Mouse (Mus musculus): ENCODE results near the gene Celsr2.

Gene Celsr2

DNA sequence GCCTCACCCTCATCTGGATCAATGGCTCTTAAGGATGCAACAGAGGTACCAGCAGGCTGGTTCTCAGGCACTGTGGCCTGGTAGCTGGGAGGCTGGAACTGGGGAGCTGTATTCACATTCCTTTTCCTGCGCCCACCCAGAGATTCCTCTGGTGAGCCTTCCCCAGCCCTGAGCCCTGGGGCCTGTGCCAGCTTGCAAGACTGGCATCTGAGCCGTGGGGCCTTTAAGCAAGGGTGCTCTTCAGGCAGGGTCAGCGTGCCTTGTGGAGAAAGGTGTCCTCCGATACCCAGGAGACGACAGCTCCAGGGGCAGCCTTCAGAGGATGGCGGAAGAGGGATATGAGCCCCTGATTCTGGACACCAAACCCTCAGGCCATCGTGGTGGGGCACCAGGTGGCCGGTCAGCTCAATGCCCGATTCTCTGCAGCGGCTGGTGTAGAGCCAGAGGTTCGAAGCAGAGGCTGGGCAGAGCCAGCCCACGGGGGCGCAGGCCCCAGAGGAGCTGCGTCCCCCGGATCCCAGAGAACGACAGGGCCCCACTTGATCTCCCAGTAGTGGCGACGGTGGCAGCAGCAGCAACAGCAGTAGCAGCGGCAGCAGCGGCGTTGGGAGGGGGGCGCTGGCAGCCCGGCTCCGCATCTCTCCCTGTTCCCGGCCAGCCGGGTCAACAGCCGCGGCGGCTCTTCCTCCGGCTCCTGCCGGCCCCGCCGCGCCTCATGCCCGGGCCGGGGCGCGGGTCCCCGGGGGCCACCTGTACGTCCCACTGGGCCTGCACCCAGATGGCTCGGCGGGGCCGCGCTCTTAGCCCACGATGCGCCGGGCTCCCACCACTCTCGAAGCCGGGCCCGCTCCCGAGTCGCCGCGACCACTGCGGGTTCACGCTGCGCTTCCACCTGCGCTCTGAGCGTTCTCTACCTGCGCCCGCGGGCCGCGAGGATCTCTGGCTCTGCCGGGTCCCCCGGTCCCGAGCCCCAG lies at the start of gene Celsr2:
Celsr2 (minus strand) TSS at position 696 of the 974 bp plus-strand sequence.
- no peak for DNase-seq (ENCODE audit: low spot score in 2 of 2)

DNA sequence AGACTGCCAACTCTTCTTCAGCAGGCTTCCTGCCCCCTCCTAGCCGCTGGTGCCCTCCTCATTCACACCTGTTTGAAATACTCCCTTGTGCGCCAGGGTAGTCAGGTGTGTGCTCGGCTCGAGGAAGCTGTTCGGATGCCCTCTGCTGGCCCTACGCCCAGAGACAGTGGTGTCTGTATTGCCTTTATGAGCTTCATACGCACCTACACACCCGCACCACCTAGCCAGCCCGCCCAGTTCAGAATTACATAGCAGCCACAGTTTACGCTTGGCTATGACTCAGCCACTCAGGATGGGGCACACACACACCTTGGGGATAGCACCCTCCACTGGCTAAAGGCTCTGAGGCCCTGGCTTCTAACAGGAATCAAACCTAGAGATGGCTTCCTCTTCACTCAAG lies 43.5 kb upstream of the Celsr2 start:
- DNase-seq (ENCODE audit: low spot score in 2 of 2): no peak

DNA sequence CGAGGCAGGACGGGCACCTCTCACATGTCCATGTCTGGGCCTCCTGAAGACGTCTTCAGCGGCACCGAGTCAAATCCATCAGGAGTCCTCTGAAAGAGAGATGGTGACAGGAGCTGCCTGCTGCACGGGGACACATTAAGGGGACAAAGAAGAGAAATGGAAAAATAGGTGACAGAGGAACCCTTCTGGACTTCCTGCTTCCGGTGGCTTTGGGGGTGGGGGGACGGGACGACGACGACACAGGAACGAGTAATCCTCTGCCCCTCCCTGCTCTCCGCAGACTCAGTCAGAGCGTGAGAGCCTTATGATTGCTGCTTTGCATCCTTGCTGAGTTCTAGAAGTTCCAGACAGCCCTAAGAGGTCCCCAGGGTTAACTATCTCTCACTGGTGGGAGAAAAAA lies 43.0 kb upstream of the Celsr2 start:
- DNase-seq (ENCODE audit: low spot score in 2 of 2): no peak

DNA sequence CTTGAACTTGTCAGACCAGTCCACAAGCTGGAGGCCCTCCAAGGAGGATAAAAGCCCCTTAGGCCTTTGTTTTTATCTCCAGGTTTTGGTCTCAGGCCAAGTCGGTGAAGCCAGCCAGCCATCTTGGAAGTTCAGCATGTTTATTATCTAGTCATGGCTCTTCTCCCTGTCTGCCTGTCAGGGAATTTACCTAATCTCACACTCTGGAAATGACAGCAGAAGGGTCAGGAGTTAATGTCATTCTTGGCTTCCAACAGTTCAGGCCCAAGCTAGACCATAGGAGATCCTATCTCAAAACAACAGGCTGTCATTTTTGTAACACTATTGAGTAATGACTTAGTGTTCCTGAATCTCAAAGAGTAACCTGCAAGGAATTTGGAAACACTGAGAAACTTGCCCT lies 38.8 kb upstream of the Celsr2 start:
- no peak for DNase-seq (ENCODE audit: low spot score in 2 of 2)

DNA sequence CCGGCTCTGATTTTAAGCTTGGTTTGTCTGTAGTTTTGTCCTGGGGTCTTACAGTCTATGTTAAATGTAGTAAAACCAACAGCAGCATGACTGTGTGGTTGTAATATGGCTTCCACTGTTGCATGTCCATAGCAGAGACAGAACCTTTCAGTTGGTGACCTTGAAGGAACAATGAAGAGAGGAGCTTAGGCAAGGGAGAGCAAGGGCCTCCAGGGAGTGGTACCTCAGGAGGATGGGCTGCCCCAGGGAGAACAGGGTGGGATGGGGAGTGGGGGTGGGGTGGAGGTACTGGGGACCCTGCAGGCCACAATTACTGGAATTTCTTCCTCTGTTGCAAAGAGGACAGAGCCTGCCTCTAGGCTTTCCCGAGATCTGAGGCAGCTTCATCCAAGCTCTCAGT lies 36.6 kb upstream of the Celsr2 start:
- no peak for DNase-seq (ENCODE audit: low spot score in 2 of 2)

DNA sequence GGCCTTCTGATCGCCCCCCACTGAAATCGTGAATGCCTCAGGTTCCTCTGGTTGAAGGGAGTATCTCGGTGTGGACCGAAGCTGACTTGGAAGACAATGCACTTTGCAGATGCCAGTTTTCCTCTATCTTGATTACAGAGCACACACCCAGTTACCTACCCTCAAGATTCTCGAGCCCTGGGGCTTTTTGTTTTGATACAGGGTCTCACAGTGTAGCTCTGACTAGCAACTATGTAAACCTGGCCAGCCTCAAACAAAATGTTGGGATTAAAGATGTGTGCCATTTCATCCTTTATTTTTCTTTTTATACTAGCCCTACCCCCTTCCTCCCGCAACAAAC lies 30.0 kb upstream of the Celsr2 start:
- no peak for DNase-seq (ENCODE audit: low spot score in 2 of 2)

DNA sequence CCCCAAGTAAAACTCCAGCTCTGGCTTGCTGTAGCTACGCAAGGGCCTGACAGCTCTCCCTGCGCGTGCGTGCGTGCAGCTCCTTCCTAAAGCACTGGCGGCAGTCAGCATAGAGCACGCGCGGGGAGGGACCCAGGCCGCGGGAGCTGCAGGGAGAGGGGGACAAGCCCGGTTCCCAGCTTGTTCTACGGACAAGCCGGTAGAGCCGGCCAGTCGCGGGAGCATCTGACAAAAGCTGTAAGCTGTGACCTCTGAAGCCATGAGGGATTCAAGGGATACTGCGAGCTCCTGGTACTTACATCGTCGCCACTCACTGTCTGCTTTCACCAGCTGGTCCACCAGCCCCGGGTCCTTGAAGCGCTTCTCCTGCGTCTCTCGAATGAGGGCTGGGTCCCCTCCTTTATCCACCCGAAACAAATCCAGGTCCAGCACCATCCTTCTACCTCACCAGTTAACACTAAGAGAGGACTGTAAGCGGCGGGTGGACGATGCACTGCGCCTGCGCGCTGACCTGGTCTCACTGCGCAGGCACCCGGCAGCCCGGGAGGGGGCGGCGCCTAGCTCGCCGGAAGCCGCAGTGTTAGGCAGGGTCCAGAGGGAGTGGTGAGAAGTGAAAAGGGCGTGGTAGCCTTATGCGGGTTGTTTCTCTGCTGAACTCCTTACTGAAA lies 29.5 kb upstream of the Celsr2 start, which contains the start of gene Sars:
Sars (minus strand) TSS at position 512 of the 668 bp plus-strand sequence.
- peak; percentile 74 to 84 for DNase-seq (ENCODE audit: low spot score in 2 of 2)

DNA sequence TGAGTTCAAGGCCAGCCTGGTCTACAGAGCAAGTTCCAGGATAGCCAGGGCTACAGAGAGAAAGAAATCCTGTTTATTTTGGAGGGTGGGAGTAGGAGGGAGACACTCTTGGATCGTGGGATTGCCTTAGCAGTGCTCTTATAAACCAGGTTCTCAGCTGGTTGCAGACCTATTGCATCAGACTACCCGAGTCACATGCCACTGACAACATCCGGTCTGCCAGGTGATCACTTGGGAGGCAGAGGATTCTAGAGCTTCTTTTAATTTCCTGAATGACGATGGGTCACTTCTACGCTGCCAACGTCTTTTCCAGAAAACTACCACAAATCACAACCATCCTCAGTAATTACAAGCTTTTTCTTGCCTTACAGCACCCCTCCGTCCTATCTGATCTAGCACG lies 28.7 kb upstream of the Celsr2 start:
- no peak for DNase-seq (ENCODE audit: low spot score in 2 of 2)

DNA sequence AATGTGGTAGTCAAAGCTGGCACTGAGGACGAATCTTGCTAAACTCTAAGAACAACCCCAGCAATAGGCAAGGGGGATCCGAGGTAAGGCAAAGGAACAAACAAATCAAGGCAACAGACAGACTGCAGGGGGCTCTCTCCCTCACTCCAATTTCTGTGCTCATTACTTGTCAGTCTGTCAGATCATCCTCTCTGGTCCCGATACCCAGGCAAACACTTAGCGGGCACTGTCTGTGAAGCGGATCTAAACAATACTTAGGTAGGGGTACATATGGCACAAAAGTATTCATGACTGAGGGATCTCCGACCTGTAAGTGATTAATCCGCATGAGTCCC lies 21.0 kb upstream of the Celsr2 start:
- DNase-seq (ENCODE audit: low spot score in 2 of 2): no peak

DNA sequence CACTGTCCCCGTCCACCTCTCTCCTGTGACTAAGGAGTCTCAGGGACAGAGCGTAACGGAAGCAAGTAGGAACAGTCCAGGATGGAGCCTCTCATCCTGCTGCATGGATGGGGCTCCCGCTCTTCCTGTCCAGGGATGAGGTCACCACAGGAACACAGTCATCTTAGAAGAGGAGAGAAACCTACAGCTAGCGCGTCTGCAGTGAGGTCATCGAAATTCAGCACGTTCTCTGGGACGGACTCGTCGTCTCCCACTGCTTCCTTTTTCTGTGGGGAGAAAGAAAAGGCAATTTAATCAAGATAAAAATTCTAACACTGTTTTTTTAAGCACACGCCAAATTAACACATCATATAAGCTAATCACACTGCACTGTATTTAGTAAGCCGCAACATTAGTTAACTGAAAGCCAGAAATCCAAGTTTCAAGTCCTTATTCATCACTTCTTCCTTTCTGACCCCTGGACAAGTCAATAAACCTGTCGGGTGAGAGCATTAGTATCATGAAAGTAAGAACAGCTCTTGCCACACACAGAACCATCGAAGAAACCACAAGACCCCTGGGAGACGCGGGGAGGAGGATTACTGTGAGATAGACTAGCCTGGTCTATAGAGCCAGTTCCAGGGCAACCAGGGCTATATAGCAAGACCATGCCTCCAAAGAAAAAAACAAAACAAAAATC lies 20.5 kb upstream of the Celsr2 start:
- no peak for DNase-seq (ENCODE audit: low spot score in 2 of 2)

DNA sequence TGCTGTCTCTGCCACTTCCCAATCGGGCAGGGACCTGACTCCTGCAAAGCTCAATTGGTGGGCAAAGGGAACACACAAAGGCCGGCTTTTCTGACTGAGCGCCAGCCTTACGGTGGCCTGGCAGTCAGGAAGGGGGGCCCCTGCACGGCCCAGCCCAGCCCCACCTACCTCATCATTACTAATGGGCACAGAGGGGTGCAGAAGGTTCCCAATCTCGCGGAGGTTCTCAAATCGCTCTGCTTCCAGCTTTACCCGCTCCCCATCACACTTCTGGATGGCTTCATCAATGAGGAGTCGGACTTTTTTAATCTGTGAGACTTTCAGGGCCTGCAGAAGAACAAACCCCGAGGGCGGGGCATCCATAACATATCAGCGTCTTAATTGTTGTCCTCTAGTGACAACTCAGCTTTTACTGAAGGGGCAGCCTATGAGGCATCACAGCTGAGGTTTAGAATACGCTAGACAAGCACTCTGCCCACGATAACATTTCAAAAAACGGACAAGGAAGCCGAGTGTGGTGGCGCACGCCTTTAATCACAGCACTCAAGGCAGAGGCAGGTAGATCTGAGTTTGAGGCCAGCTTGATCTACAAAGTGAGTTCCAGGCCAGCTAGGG lies 18.6 kb upstream of the Celsr2 start:
- DNase-seq (ENCODE audit: low spot score in 2 of 2): no peak

DNA sequence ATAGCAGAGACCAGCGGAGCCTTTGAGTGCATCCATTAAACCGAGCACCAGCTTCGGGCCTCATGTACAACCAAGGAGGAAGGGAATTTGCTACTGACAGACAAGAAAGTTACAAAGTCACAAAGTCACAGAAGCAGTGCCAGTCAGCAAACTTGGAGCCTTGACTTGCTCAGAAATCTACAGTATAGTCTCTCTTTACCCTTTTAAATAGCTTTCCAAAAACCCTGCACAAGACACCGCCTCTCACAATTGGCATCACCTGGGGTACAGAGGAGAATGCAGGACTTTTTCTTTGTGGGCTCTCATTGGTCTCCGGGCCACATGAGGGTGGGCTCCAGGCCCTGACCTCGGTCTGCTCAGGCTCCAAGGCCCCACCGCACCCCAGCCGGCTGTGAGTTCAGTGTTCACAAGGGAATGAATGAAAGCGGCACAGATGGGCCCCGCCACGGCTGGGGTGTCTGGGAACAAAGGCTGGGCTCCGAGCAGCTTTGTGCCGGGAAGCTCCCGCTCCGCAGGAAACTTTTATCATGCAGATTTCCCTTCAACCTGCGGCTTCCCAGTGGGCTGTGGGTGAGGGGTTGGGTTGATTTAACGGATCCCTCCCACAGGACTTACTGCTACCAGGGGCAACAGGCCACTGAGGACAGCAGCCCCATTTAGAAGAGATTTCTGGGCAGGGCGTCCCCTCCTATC lies 18.0 kb upstream of the Celsr2 start:
- no peak for DNase-seq (ENCODE audit: low spot score in 2 of 2)

DNA sequence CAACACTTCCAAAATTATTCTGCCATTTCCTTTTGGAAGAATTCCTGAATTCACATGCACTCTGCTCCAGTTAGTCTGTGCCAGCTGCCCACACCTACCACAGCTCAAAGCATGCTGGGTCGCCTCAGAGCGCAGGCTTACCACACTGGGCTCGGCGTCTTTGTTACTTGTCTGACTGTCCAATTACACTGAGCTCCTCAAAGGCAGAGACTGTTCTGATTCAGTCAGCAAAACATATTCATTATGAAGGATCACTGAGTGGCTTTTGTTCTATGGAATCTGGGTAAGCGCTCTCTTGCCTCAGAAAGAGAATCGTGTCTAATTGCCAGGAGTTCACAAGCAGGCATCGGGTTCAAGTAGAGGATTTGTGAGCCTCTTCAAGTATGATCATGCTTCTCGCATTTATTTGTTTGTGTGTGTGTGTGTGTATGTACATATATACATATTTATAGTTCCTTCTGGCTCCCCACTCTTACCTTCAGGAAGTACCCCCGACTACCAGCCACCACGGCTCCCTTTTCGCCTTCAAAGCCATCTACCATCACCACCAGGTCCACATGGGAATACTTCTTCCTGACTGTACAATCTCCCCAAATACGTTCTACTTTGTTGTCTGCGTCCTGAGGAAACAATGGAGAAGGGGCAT lies 17.3 kb upstream of the Celsr2 start:
- DNase-seq (ENCODE audit: low spot score in 2 of 2): no peak

DNA sequence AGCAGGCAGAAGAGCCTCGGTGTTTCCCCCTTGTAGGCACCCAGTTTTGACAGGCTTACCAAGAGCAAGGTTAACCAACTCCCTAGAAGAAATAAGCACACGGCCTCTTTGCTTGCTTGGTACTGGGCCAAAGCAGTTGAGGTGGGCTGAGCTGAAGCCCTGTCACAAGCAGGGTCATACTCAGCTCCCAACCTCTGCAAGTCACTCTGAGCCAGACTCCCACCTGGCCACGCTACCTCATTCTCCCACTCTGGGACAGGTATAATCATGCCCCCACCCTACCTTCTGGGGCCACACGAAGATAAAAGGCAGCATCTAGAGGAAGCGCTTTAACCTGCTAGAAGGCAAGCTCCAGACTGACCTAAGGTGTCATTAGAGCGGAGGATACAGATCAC lies 10.3 kb upstream of the Celsr2 start:
- DNase-seq (ENCODE audit: low spot score in 2 of 2): no peak

DNA sequence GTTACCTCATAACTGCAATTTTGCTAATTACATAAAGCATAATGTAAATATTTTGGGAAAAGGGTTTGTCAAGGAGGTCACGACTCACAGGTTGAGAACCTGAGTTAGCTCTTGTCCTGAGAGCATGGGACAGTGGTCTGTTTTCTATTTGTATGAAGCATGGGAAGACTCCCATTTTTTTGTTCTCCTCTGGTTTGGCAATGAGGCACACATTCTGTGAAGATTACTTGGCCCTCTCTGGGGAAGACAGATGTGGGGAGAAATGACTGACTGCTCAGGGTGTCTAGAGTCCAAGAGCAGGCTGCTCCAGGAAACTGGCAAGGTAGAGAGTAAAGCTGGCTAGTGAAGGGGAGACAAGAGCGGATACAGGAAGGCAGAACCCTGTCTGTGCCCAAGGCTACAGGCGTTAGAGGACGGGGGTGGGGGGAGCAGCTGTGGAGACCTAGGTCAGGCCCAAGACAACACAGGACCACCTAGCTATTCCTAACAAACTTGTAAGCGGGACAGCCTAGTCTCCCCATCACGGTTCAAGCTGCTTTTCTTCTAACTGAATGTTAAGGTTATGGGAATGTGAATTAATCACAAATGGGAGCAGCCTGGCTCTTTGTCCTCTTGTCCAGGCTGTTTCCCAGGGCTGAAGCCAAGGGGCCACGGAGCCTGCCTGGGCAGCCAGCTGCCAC lies 9.7 kb upstream of the Celsr2 start:
- DNase-seq (ENCODE audit: low spot score in 2 of 2): no peak

DNA sequence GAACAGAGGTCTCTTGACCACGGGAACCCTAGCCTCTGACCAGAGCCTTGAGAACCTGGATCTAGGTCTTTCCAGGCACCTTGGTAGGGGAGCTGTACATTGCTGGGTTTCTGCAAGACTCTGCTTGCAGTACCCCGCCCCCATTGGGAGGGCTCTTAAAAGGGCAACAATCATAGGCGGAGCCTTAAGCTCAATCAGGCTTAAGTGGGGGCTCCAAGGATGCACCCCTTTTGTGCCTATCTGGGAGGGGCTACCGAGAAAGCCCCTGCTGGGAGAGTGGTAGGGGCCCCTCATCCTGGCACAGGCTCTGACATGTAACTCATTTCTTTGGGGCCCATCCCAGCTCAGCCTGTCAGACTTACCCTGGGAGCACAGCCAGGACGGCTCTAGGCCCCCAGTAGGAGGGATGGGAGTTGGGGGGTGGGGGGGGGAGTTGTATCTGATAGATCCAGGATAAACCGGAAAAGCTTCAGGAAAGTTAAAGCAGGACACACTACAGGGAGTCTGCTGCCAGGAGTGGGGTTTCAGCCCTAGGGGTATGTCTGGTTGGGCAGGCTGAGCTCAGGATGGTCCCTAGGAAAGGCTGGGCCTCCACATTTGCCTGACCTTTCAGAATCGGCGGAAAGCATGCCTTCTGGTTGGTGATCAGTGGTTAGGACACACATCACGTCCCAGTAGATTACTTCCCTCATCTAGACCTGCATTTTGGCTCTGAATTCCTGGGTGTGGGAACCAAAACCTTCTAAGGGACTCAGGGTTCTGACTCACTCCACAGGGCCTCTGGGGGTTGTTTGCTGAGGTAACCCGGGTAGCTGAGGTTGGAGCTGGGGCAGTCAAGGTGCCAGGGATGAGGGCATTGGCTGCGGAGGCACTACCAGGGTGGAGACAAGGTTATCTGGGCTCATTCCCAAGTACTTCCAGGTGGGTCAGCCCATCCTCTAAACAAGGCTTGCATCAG lies 8.8 kb upstream of the Celsr2 start:
- DNase-seq (ENCODE audit: low spot score in 2 of 2): no peak

DNA sequence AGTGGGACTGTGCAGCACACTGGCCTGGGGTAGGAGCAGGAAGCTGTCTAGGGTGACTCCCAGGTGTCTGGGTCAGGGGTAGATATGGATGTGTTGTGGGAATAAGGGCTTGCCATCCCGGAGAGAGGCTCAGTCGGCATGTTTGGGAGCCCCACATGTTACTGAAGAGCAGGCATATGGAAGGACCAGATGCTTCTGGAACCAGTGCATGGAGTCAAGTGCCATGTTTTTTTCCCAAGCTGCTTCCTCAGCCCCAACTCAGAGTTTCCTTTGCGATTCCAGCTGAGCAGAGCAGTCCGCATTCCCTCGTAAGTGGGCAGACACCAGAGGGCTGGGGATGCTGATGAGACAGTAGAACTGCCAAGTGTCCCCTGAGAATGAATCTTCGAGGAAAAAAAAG lies 7.7 kb upstream of the Celsr2 start:
- no peak for DNase-seq (ENCODE audit: low spot score in 2 of 2)

DNA sequence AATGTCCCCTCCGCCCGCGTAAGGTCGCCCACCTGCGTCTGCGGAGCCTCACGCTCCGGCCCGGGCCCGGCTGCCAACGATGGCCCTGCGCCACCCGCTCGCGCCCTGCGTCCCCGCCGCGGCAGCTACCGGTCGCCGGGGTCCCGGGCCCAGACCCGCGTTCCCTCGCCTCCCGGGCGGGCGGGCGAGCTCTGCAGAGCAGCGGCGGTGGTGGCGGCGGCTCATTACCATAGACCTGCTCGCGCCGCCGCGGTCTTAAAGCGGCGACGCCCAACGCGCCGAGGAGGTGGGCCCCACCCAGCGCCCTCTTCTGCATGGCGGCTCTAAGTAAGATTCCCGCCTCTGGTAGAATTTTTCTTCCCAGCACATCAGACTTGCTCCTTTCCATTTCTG lies 475 bp upstream of the Celsr2 start:
- peak; percentile 66 to 77 for DNase-seq (ENCODE audit: low spot score in 2 of 2)

DNA sequence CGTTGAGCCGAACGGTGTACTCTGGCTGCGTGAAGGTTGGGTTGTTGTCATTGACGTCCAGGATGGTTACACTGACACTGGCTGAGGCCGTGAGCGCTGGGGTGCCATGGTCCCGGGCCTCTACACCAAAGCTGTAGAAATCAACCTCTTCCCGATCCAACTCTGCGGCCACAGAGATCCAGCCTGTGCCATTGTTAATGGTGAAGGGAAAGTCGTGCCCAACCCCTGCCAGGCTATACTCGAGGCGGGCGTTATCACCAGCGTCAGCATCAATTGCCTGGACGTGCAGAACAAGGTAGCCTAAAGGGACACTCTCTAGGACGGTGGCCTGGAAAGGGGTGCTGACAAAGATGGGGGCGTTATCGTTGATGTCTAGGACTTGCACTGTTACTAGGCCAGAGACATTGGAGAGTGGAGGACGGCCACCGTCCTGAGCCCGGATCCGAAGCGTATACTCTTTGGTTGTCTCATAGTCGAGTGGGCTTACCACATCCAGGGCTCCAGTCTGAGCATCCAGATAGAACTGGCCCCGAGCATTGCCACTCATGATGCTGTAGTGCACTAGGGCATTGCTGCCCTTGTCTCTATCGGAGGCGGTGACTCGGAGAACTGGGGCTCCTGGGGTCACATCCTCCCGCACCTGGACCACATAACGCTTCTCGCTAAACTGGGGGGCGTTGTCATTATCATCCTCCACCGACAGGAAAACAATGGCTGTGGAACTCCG lies 1.6 kb downstream of the Celsr2 start:
- no peak for DNase-seq (ENCODE audit: low spot score in 2 of 2)

All from frontal cortex, postnatal 14 days (tissue).